Mouse (Mus musculus): ENCODE results near the gene Hint3. TPM values are rescaled to one million over a fixed set of nuclear protein-coding genes. Genes with fewer than 3 reads are reported as not detected.

Gene Hint3
- polyA plus RNA-seq (2021; fragmentation: Nextera tagmentation): 30.2 and 30.8 TPM in 2 replicates
- long read RNA-seq, experiment 1, transcript Hint3-203 (5 exons, 875 nt): major isoform, 9 of 9 reads
- long read RNA-seq, experiment 1, partial matches to known transcripts: 0 of 9 reads
- long read RNA-seq, experiment 1, other reads (novel, unspliced or antisense): 0 of 9 reads
- long read RNA-seq, experiment 2, transcript Hint3-203 (5 exons, 875 nt): major isoform, 24 of 29 reads
- long read RNA-seq, experiment 2, transcript Hint3-204 (1 exons, 2,165 nt): minor isoform, 5 of 29 reads
- long read RNA-seq, experiment 2, partial matches to known transcripts: 0 of 29 reads
- long read RNA-seq, experiment 2, other reads (novel, unspliced or antisense): 0 of 29 reads

DNA sequence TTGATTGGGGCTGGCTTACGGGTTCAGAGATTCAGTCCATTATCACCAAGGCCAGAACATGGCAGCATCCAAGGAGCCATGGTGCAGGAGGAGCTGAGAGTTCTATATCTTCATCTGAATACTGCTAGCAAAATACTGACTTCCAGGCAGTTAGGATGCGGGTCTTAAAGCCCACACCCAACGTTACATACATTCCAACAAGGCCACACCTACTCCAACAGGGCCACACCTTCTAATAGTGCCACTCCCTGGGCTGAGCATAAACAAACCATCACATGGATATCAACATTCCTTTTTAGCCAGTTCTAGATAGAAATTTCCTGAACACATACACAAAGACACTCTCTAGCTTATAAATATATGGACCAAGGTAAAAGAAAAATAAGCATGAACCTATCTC is at the start of gene Hint3:
Gene Hint3 (minus strand): TSS at position 120 of the 400 bp plus-strand sequence.

DNA sequence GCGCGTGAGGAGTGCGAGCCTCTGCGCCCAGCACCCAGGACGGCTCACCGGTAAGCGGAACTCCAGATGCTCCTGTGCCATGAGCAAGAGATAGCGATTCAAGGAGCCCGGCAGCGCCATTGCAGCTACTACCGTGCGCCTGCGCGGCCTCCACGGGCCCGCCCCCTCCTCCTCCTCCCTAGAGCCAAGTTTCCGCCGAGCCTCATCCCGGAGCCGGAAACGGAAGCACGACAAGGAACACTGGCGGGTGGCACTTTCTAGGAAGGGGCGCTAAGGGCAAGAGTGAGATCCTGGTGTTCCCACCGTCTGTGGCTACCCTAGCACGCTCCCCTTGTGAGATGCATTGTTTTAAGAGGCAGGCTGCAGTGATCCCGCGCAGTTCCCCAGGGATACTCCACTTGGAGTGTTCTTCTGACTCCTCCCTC is 28.9 kb downstream of the Hint3 start, which contains the start of gene Trmt11:
Gene Trmt11 (minus strand): TSS at position 208 of the 425 bp plus-strand sequence.

Other genes with a start within 250 kb of the Hint3 start
- gene Trmt11, start 28.9 kb downstream of the Hint3 start, polyA plus RNA-seq (2021; fragmentation: Nextera tagmentation): 6.6 and 7.7 TPM in 2 replicates
- 21.1 and 22.0 TPM in 2 replicates for gene Ncoa7, start 173.7 kb upstream of the Hint3 start, polyA plus RNA-seq (2021; fragmentation: Nextera tagmentation)
- gene Hey2, start 213.2 kb upstream of the Hint3 start, polyA plus RNA-seq (2021; fragmentation: Nextera tagmentation): 1.3 and 1.4 TPM in 2 replicates

Data from layer of hippocampus, adult 6 months (tissue).